Mouse (Mus musculus): ENCODE data around the gene Mllt10.

The Mllt10 gene

DNA sequence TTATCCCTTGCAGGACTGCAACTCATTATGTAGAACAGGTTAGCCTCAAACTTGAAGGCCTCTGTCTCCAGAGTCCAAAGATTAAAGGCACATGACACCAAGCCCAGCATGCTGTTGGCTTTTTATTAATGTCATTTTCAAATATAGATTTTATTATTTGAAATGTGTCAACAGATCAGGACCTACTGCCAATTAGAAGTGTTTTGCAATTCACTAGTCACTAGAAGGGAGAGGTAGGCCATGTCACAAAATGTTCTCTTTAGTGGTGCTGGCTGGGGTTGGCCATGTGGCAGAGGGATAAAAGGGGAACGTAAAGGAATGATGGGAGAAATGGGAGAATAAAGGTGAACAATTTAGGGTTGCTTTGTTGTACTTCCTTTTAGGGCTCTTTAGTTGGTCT lies 38.8 kb downstream of the Mllt10 start:
- DNase-seq (ENCODE audit: low spot score): no peak

DNA sequence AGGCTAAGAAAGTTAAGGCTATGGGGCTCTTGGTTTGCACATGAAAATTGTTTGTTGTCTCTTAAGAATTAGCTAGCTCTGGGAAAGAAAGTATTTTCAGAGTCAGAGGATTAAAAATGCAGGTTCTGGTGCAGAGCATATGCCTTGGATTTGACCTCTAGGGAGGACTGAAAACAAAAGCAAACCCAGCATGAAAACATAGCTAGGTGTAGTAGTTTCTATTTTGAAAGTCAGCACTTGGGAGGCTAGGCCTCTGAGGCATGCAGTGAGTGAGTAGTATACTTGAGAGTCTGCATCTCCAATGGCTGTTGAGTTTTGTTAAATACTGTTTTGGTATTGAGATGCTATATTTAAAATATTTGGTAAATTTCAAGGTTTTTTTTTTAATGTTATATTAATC lies 39.3 kb downstream of the Mllt10 start:
- DNase-seq (ENCODE audit: low spot score): no peak

DNA sequence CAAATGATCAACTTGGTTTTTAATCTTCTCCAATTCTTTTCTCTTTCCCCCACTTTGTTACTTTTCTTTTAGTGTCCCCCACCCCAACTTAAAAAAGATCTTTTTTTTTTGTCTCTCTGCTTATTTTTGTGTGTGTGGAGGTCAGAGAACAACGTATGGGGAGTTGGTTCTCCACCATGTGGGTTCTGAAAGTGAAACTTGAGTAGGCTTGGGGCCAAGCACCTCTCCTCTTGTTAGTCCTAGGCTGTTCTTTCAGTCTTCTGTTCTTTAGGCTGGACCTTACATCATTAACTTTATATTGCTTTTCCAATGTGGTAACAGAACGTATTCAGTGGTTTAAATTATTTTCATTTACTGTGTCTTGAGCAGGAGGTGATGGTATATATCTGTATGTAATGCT lies 40.8 kb downstream of the Mllt10 start:
- no peak for DNase-seq (ENCODE audit: low spot score)

DNA sequence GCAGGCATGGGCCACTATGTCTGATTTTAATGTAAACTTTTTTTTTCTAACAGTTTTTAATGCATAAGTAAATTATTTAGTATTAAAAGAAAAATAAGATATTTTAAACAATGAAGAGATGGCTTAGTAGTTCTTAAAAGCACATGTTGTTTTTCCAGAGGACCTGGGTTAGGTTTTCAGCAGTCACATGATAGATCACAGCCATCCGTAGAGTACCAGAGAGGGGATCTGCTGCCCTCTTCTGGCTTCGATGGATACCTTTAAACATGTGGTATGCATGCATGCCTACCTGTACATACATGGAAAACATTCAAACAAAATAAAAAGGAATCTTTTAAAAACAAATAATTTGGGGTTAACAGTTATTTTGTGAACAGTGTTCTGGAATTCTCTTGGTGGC lies 45.9 kb downstream of the Mllt10 start:
- no peak for DNase-seq (ENCODE audit: low spot score)

DNA sequence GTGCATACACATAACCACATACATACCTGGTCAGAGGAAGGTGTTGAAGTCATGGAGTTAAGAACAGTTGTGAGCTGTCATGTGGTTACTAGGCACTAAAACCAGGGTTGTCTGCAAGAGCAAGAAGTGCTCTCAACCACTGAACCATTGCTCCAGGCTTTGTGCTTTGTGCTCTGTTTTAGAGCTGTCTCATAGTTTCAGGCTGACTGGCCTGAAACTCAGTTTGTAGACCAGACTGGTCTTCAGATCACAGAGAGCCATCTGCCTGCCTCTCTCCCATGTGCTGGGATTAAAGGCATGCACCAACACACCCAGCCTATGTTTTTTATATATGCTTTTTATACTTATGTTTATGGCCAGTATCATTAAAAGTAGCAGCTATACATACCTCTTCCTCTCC lies 52.5 kb downstream of the Mllt10 start:
- DNase-seq (ENCODE audit: low spot score): no peak

DNA sequence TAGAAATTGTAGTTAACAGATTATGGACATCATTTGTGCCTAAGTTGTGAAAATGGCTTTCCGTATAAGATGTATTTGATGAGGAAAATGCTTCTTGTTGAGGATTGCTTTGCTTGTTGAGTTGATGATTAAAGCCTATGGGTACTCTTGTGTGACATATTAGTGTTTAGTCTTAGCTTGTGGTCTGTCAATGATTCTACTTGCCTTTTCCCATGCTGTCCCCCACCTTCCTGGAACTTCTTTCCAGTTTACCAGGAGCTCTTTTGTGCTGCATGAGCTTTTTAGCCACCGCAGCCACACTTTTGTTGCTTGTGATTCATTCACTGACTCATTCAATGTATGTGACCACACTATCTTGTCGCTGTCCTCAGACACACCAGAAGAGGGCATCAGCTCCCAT lies 53.2 kb downstream of the Mllt10 start:
- no peak for DNase-seq (ENCODE audit: low spot score)

DNA sequence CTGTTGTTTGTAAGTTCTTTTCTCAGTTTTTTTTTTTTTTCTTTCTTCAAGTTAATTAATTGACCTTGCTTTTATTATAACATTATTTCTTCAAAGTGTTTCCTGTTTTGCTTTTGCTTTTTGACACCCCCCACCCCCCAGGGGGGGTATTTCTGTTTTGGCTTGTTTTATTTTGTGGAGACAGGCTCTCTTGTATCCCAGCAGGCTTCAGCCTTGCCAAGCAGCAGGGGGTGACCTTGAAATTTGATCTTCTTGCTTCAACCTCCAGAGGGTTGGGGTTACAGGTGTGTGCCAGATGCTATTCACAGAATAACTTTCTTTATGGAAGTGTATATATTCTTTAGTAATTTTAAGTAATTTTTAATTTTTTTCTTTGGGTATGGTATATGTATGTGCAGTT lies 56.4 kb downstream of the Mllt10 start:
- DNase-seq (ENCODE audit: low spot score): no peak

DNA sequence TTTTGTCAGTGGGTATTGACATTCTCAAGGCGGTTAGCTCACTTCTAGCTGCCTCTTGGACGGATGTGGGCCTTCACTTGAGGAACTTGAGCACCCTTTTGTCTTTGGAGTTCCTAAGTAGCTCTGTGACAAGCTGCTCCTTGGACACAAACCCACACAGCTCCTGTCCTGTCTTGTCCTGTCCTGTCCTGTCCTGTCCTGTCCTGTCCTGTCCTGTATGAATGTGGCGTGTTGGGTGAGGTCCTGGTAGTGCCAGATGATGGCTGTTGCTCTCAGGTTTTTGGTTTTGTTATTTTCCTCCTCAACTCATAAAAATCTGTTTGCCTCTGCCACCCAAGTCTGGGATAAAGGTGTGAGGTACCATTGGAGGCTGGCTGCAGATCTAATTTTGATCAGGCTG lies 61.4 kb downstream of the Mllt10 start:
- DNase-seq (ENCODE audit: low spot score): no peak

DNA sequence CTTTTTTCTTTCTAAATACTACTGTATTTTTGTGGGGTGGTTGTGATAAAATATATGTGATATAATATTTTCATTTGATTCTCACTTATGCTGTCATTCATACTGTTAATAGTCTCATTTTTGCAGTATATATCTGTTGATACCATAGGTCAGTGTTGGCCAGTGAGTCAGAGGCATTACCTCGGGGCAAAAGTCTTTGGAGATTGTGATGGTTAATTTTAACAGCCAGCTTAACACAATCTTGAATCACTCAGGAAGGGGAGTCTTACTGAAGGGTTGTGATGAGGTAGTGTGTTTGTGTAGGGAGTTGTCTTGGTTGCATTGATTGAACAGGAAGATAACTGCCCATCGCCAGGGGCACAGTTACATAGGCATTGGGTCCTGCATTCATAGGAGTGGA lies 83.1 kb downstream of the Mllt10 start:
- DNase-seq (ENCODE audit: low spot score): no peak

DNA sequence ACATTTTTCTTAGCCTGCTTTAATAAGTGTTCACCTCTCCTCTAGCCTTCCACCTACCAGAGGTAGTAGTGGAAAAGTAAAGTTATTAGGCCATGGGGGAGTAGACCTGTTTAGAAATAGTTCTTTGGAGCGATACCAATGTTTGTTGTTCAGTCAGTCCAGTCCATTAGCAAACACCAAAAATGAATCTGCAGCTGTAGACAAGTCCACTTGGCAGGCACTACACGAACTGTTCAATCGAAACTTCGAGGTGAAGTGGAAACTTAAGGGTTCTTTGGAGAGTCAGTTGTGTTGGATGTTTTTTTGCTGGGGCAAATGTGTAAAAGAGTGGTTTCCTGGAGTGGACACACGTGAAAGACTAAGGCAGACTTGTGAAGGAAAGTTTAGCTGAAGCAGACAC lies 84.6 kb downstream of the Mllt10 start:
- no peak for DNase-seq (ENCODE audit: low spot score)

DNA sequence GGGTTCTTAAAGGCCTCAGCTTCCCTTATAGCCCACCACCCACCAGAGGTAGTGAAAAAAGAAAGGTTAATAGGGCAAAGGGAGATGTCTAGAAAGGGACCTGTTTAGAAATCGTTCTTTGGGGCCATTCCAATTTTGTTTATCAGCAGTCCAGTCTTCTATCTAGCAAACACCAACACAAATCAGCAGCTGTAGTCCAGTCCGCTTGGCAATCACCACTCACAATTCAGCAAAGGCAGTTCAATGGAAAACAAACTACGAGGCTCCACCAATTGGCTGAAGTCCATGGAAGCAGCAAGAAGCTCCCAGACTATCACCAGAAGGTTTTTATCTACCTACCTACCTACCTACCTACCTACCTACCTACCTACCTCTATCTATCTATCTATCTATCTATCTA lies 101.1 kb downstream of the Mllt10 start:
- no peak for DNase-seq (ENCODE audit: low spot score)

DNA sequence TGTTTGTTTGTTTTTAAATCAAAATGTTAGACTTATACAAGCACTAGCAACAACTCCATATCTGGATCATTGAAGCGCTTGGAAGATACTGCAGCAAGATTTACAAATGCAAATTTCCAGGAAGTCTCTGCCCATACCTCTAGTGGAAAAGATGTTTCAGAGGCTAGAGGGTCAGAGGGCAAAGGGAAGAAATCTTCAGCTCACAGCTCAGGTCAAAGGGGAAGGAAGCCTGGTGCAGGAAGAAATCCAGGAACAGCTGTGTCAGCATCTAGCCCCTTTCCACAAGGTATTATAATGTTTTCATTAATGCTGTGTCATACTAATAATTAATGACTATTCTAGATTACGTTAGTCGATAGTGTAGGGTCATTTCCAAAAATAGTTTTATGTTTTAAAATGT lies 104.4 kb downstream of the Mllt10 start:
- no peak for DNase-seq (ENCODE audit: low spot score)

DNA sequence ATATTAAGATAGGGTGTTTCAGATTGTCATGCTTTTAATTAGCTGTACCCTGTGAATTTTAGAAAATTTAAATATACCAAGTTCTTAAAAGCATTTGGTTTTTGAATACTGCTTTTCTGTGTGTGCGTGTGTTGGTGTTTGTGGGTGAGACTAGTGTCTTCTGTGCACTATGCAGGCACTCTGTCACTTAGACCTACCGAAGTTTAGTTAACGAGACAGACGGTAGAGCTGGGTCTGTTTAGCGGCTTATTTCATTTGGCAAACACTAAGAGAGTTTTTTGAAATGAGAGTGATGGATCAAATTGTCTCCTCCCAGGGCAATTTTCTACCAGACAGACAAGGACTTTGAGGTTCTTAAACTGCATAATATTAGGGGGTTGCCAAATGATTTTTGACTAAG lies 106.0 kb downstream of the Mllt10 start:
- DNase-seq (ENCODE audit: low spot score): no peak

DNA sequence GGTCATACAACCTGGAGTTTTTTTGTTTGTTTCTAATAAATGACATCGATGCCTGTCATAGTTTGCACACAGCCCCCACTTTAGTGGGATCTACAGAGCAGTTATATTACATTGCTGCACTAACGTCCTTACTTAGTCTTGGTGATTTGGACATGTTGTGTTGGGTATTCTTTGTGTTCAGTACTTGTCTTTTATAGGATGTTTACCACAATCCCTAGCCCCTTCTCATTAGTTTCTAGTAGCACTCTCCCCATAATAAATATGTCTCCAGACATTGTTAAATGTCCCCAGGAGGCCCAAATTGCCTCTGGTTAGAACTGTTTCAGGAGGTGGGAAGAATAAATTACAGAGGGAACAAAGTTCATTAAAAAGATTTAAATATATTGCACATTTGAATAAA lies 110.5 kb downstream of the Mllt10 start:
- DNase-seq (ENCODE audit: low spot score): no peak

DNA sequence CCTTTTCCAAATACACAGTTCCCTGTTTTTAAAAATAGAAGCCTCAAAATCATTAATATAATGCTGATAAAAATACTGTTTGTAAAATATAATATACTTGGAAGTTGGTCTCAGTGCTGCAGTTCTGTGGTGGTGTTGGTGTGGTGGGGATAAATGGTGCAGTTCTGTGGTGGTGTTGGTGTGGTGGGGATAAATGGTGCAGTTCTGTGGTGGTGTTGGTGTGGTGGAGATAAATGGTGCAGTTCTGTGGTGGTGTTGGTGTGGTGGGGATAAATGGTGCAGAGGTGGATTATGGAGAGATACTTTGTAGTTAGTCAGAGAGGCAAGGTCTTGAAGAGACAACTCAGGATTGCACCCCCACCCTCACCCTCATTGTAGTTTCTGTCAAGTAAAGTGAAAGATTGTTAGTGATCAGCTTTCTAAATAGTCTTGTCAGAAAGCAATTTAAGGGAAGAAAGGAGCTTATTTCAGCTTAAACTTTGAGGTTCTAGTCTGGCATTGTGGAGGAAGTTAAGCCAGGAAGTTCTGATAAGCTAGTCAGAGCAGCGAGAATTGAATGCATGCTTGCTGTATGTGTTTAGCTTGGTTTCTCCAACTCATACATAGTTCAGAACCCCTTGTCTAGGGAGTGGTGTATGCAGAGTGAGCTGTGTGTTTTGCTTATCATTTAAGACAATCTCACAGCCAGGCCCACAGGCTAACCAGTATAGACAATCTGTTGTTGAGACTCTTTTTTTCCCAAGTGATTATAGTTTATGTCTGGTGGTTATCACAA lies 114.3 kb downstream of the Mllt10 start:
- DNase-seq (ENCODE audit: low spot score): no peak

DNA sequence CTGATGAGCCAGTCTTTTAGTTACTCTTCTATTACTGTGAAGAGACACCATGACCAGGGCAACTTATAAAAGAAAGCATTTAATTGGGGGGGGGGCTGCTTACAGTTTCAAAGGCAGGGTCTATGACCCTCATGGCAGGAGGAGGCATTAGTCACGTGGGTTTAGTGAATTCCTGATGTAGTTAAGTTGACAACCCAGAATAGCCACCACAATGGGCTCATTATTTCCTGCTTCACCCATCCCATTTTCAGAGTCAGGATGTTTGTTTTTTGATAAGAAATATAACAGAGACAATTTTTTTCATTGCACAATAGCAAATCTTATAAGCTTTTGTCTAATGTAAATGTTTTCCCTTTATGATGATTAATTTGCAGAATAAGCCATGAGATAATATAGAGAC lies 120.2 kb downstream of the Mllt10 start:
- no peak for DNase-seq (ENCODE audit: low spot score)

DNA sequence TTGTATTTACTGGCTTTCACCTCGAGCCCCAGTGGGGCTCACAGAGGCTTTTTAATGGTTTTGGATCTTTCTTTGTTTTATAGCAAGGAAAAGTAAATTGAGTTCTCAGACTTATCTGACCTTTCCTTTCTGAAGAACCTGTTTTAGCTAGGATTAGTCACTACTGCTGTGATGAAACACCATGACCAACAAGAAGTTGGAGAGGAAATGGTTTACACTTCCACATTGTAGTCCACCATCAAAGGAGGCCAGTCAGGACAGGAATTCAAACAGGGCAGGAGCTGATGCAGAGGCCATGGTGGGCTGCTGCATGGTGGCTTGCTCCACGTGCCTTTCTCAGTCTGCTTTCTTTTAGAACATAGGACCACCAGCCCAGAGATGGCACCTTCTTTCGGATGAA lies 121.2 kb downstream of the Mllt10 start:
- no peak for DNase-seq (ENCODE audit: low spot score)

DNA sequence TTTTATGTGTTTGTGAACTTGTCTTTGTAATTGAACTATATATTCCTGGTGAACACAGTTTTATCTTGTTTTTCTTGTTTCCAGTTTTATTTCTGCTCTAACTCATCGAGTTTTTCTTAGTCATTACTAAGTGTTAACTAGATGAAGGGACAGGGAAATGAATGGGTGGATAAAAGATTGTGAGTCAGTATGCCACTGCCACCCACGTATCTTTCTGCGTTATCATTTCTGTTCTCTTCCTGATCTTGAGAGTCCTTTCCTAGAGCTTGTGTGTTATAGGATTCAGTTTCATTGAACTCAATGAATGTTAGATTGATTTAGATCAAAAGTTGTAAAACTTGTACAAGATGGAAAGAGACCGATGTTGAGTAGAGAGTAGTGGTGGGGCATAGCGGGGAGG lies 125.3 kb downstream of the Mllt10 start:
- no peak for DNase-seq (ENCODE audit: low spot score)

DNA sequence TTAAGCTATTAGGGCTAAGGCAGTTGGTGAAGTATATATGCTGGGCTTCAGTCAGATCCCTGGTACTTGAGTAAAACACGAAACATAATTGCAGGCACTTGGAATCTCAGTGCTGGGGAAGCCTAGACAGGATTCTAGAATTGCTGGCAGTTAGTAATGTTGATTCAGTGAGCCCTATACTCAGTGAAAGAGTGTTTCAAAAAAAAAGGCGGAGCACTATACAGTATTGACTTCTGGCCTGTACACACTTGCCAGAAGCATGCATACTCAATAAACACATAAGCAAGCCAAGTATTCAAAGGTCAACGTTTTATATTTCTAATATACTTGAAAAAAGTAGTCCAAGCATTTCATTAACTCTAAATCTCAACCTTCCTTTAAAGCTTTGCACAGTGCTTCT lies 126.6 kb downstream of the Mllt10 start:
- DNase-seq (ENCODE audit: low spot score): no peak

DNA sequence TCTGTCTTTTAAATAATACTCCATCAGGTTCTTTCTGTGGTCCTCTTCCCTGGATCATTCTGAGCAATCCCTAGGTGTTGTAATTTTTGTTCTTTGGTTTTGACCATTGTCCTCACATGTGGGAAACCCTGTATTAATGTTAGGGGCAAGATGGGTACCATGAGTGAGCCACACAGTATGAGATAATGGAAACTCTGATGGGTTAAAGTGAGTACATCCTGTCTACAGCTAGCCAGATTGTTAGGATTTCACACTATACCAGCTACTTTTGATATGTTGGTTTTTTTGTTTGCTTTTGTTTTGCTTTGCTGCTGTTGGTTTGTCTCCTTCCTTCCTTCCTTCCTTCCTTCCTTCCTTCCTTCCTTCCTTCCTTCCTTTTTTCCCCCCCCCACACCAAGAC lies 128.0 kb downstream of the Mllt10 start:
- DNase-seq (ENCODE audit: low spot score): no peak

DNA sequence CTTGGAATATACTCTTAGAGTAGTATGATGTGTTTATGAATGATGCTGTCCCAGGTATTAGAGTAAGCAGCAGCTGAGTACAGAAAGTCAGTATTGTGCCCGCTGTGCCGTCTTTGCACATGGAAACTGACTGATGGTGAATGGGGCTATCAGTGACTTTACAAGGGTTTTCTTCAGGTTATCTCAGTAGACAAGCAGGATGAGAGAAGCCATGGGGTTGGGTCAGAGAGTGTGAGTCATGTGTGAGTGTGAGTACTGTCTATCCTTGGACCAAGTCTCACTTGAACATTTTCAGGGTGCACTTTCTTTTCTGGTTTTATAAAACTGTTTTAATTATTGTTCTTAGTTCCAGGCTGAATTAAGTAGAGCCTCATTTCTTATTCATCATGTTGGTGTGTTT lies 133.3 kb downstream of the Mllt10 start:
- no peak for DNase-seq (ENCODE audit: low spot score)

DNA sequence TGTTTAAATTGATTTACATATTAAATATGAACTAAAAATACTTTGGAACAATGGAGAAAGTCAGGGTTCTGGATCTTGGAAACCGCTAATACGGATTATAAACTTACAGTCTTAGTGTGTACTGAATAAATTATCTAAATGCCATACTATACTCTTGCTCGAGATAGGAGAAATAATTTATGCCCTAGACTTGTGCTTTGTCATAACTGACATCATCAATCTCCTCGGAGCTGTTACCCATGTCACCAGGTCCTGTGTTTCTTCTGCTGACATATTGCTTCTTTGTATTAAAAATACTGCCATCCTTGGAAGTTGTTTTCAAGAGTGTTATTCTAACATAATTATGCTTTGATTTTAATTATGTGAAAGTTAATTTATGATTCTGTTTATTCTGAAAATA lies 140.2 kb downstream of the Mllt10 start:
- DNase-seq (ENCODE audit: low spot score): no peak

DNA sequence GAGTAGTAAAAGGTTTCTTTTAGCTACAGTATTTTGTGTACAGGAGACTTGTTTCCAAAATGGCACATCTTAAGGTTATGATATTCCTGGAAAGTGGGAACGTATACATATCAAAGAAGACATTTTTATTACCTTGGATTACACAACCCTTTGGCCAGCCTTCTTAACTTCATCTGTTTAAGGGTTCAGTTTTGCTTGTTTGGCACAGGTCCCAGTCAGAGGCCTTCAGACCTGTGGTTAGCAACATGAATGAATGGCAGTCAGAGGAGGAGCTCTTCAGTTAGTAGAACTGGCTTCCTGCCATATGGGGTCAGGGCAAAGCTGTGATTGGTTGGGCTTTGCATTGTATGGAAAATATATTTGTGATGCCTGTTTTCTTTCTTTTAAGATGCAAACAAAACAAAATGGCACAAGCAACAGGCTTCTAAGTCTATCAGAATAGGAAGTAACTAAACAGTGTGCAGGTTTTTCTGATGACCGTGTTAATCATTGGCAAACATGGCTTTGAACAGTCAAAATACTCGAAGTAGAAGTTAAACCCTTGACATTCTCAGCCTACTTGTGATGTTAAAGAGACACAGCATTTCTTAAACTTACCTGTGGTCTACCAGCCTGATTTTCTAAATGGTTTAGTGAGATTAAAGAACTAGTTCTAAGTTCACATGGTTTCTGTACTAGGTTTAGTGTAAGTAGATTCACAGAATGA lies 140.8 kb downstream of the Mllt10 start:
- DNase-seq (ENCODE audit: low spot score): peak; percentile 45

All from ovary, postnatal 36 days (tissue).